Mouse (Mus musculus): ENCODE measurements around the gene Ccdc93. TPM values are rescaled to one million over a fixed set of nuclear protein-coding genes. Genes with fewer than 3 reads are reported as not detected.

The Ccdc93 gene
- total and polyA plus RNA-seq, 3 experiments = 4.8 to 15.1 (median 14.0) TPM

DNA sequence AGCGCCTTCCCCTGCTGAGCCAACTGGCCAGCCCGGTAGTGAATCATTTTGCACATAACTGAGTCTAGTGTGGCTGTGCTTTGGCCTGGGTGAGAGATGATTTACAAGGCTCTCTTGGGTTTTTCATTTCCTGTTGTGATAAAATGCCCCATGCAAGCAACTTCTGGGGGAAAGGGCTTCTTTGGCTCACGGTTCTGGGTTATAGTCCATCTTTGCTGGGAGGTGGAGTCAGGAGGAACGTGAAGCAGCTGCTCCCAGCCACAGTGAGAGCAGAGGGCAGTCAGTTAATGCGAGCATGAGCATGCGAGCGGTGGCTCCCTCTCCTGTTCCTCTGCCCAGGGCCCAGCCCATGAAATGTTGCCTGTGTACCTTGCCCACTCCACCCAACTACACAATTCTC, 33.0 kb downstream of the Ccdc93 start:
- Histone ChIP-seq H3K4me1 (ENCODE audit: control insufficient read depth, insufficient read depth, low read length) (no peaks in the 10 kb centered on the region), H3K36me3 (ENCODE audit: control insufficient read depth, insufficient read depth, low read length) (no peaks in the 10 kb centered on the region), H3K27ac (no peak overlapping the region), H3K27me3 (ENCODE audit: control insufficient read depth, insufficient read depth, low read length) (no peaks in the 10 kb centered on the region), H3K79me2 (replicated peaks; ENCODE audit: control insufficient read depth, insufficient read depth, low read length) (no peaks in the 10 kb centered on the region), H3K9ac (ENCODE audit: low read depth, low read length) (no peak overlapping the region), H3K4me3 (no peak overlapping the region)
- no peak for TF ChIP-seq POLR2A (IDR thresholded peaks at IDR 0.05; ENCODE audit: insufficient read depth, low read depth, low read length)
- TF ChIP-seq EP300 (IDR thresholded peaks at IDR 0.05; ENCODE audit: insufficient read depth, low read depth, low read length) = no peak
- TF ChIP-seq CTCF (IDR thresholded peaks at IDR 0.05) = no peak
- intact Hi-C loops (cut with DNase I) = no loop called here
- DNase-seq = no peak
- 73% methylated on average over 7 of the region's 7 CpGs for WGBS

DNA sequence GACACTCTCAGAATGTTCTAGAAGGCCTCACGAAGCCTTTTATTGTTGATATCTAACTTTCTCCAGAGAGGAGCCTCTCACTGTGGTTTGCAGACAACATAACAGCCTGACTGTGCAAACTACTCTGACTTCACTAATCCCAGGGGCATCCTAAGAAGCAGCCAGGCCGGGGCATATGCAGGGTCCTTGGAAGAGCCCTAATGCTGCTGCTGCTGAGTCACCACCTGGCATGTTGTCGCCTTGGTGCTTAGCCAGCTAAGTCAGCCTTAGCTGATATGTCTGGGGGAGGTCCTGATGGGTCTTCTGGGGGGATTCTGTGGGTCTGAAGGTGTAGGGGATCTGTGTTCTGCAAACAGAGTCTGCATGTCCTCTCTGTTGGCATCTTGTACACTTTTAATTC, 35.4 kb downstream of the Ccdc93 start:
- no peak for TF ChIP-seq CTCF (IDR thresholded peaks at IDR 0.05)
- TF ChIP-seq EP300 (IDR thresholded peaks at IDR 0.05; ENCODE audit: insufficient read depth, low read depth, low read length) = no peak
- no peak for TF ChIP-seq POLR2A (IDR thresholded peaks at IDR 0.05; ENCODE audit: insufficient read depth, low read depth, low read length)
- no peaks in the 10 kb centered on the region for H3K27me3 ChIP-seq (ENCODE audit: control insufficient read depth, insufficient read depth, low read length)
- intact Hi-C loops (cut with DNase I) = no loop called here

DNA sequence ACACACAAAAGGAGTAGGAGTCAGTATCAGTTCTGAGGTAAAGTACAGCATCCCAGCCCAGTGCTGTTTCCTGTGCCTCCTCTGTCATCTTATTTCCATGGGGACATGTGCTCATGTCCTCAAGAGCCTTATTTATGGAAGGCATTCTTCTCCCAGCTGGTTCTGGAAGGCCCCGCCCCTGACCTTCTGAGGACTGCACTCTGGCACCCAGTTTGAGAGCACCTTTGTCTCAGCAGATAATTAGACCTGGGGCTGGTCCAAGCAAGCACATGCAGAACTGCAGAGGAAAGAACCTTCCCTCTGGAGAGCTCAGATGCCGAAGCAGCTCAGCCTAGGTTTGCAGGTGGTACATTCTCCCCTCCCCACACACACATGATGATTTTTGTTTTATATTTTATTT, 37.4 kb downstream of the Ccdc93 start:
- Histone ChIP-seq H3K27ac (no peak overlapping the region), H3K4me3 (no peak overlapping the region), H3K9ac (ENCODE audit: low read depth, low read length) (no peak overlapping the region), H3K36me3 (ENCODE audit: control insufficient read depth, insufficient read depth, low read length) (no peaks in the 10 kb centered on the region), H3K79me2 (replicated peaks; ENCODE audit: control insufficient read depth, insufficient read depth, low read length) (no peaks in the 10 kb centered on the region), H3K27me3 (ENCODE audit: control insufficient read depth, insufficient read depth, low read length) (no peaks in the 10 kb centered on the region), H3K4me1 (ENCODE audit: control insufficient read depth, insufficient read depth, low read length) (no peaks in the 10 kb centered on the region)
- intact Hi-C loops (cut with DNase I) = no loop called here
- DNase-seq = peak in 1 of 2 experiments; percentile 11
- WGBS = 50% methylated on average over 2 of the region's 2 CpGs
- no peak for TF ChIP-seq POLR2A (IDR thresholded peaks at IDR 0.05; ENCODE audit: insufficient read depth, low read depth, low read length)
- TF ChIP-seq EP300 (IDR thresholded peaks at IDR 0.05; ENCODE audit: insufficient read depth, low read depth, low read length) = no peak
- no peak for TF ChIP-seq CTCF (IDR thresholded peaks at IDR 0.05)

More for the DNA sequence above, 35.4 kb downstream of the Ccdc93 start:
- H3K4me1 ChIP-seq (ENCODE audit: control insufficient read depth, insufficient read depth, low read length) = no peaks in the 10 kb centered on the region
- H3K4me3 ChIP-seq = no peak overlapping the region
- no peaks in the 10 kb centered on the region for H3K79me2 ChIP-seq (replicated peaks; ENCODE audit: control insufficient read depth, insufficient read depth, low read length)
- no peaks in the 10 kb centered on the region for H3K36me3 ChIP-seq (ENCODE audit: control insufficient read depth, insufficient read depth, low read length)
- no peak overlapping the region for H3K9ac ChIP-seq (ENCODE audit: low read depth, low read length)
- H3K27ac ChIP-seq = no peak overlapping the region
- 83% methylated on average over 3 of the region's 3 CpGs for WGBS
- no peak for DNase-seq

GRCm38 (mm10) chr1:121471503-121471902, 40.7 kb downstream of the Ccdc93 start:
- no peak for TF ChIP-seq POLR2A (IDR thresholded peaks at IDR 0.05; ENCODE audit: insufficient read depth, low read depth, low read length)
- no peak for TF ChIP-seq EP300 (IDR thresholded peaks at IDR 0.05; ENCODE audit: insufficient read depth, low read depth, low read length)
- TF ChIP-seq CTCF (IDR thresholded peaks at IDR 0.05) = no peak
- Histone ChIP-seq H3K4me1 (ENCODE audit: control insufficient read depth, insufficient read depth, low read length) (no peaks in the 10 kb centered on the region), H3K27ac (no peak overlapping the region), H3K4me3 (no peak overlapping the region), H3K36me3 (ENCODE audit: control insufficient read depth, insufficient read depth, low read length) (no peaks in the 10 kb centered on the region), H3K9ac (ENCODE audit: low read depth, low read length) (no peak overlapping the region), H3K79me2 (replicated peaks; ENCODE audit: control insufficient read depth, insufficient read depth, low read length) (no peaks in the 10 kb centered on the region), H3K27me3 (ENCODE audit: control insufficient read depth, insufficient read depth, low read length) (no peaks in the 10 kb centered on the region)
- intact Hi-C loops (cut with DNase I) = no loop called here
- WGBS = 86% methylated on average over 5 of the region's 5 CpGs
- DNase-seq = no peak

DNA sequence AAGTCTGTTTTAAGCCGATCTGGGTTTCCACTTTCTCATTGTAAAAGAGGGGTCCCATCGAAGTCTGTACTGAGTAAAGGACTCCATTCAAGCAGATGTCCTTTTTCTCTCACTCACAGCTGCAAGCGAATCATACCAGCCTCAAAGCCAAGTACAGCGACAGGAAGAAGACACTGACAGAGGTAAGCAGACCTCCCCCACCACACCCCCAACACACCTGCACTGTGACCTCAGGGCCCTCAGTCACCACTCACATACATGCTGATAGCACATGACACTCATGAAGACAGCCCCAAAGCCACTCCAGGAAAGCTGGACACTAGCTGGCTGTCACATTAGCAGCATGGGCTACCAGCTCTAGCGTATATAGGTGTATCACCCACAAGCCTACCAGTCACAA, 46.9 kb downstream of the Ccdc93 start:
- no peak for TF ChIP-seq EP300 (IDR thresholded peaks at IDR 0.05; ENCODE audit: insufficient read depth, low read depth, low read length)
- no peak for TF ChIP-seq CTCF (IDR thresholded peaks at IDR 0.05)
- Histone ChIP-seq H3K4me3 (no peak overlapping the region), H3K9ac (ENCODE audit: low read depth, low read length) (no peak overlapping the region), H3K27ac (no peak overlapping the region), H3K36me3 (ENCODE audit: control insufficient read depth, insufficient read depth, low read length) (no peaks in the 10 kb centered on the region), H3K27me3 (ENCODE audit: control insufficient read depth, insufficient read depth, low read length) (no peaks in the 10 kb centered on the region), H3K4me1 (ENCODE audit: control insufficient read depth, insufficient read depth, low read length) (no peaks in the 10 kb centered on the region), H3K79me2 (replicated peaks; ENCODE audit: control insufficient read depth, insufficient read depth, low read length) (no peaks in the 10 kb centered on the region)
- 86% methylated on average over 5 of the region's 5 CpGs for WGBS
- intact Hi-C loops (cut with DNase I) = no loop called here
- no peak for DNase-seq

DNA sequence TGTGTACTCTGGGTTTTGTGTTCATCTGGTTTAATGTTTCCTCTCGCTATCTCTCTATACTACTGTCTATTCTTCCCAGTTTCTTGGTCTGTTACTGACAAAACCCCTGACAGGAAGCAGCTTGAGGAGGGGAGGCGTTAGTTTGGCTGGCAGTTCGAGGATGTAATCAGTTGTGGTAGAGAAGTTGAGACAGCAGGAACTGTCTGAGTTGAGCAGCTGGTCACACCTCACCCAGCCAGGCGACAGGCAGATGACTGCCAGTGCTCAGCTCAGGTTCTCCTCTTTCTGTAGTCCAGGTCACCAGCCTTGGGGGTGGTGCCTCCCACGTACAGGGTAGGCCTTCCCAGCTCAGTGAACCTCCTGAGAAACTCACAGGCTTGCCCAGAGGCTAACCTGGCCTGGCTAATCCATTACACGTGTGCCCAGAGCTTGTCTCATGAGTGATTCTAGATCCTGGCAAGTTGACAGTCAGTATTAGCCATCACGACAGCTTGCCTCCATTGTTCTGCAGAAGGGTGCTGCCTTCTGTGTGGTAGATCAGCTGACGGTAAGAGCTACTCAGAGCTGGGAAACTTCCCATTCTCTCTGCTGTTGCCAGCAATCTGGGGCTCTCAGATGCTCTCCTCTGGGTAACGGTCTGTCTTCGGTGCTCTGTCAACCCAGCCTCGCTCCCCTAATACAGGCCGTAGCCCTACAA, 47.6 kb downstream of the Ccdc93 start:
- Histone ChIP-seq H3K27ac (no peak overlapping the region), H3K79me2 (replicated peaks; ENCODE audit: control insufficient read depth, insufficient read depth, low read length) (no peaks in the 10 kb centered on the region), H3K9ac (ENCODE audit: low read depth, low read length) (no peak overlapping the region), H3K4me1 (ENCODE audit: control insufficient read depth, insufficient read depth, low read length) (no peaks in the 10 kb centered on the region), H3K36me3 (ENCODE audit: control insufficient read depth, insufficient read depth, low read length) (no peaks in the 10 kb centered on the region), H3K4me3 (no peak overlapping the region), H3K27me3 (ENCODE audit: control insufficient read depth, insufficient read depth, low read length) (no peaks in the 10 kb centered on the region)
- WGBS = 71% methylated on average over 12 of the region's 12 CpGs
- TF ChIP-seq EP300 (IDR thresholded peaks at IDR 0.05; ENCODE audit: insufficient read depth, low read depth, low read length) (no peak), CTCF (IDR thresholded peaks at IDR 0.05) (no peak), POLR2A (IDR thresholded peaks at IDR 0.05; ENCODE audit: insufficient read depth, low read depth, low read length) (no peak)
- intact Hi-C loops (cut with DNase I) = no loop called here
- DNase-seq = no peak
